8 mouse cellular contexts compared by ENCODE assay signal in genomic region chr4:98243502-98243901, GRCm38 (mm10).
A peak's percentile ranks its signal among the peaks of the same experiment; 100 is the strongest.
DNase-seq lines count a peak whose midpoint lies in the region; ATAC-seq lines count a peak whose summit lies in the region.

No protein-coding gene starts in this region.

- WGBS in forebrain, embryonic 16.5 days: 1% methylated on average over 6 of the region's 6 CpGs
- 2% methylated on average over 6 of the region's 6 CpGs for WGBS in midbrain, embryonic 13.5 days

- no peaks in the 10 kb centered on the region for H3K27me3 ChIP-seq in forebrain, embryonic 16.5 days (replicated peaks; ENCODE audit: control insufficient read depth, insufficient read depth, low read length)
- H3K27me3 ChIP-seq in midbrain, embryonic 13.5 days: no peaks in the 10 kb centered on the region
- no peaks in the 10 kb centered on the region for H3K27me3 ChIP-seq in splenic B cell, adult 2 months (ENCODE audit: control insufficient read depth, insufficient read depth, low read length, poor library complexity, severe bottlenecking)

- H3K4me2 ChIP-seq in forebrain, embryonic 16.5 days (ENCODE audit: low read length): peak overlapping the region; percentile 19
- H3K4me2 ChIP-seq in midbrain, embryonic 13.5 days (replicated peaks): peak overlapping the region; percentile 53

- peak; percentile 46 for DNase-seq in MEL-GATA-1-ER (ENCODE audit: extremely low read depth, low read depth)
- DNase-seq in cerebellum, adult 18-20 months: peak; percentile 26 to 39
- DNase-seq in left cerebral cortex, postnatal 25 days (ENCODE audit: low spot score in 2 of 2): peak; percentile 55 to 71
- peak; percentile 75 for DNase-seq in splenic B cell, adult 2 months (ENCODE audit: low read depth, low spot score)
- DNase-seq in ovary, postnatal 10 days (ENCODE audit: low spot score): no peak

- peak; percentile 87 for ATAC-seq in forebrain, embryonic 16.5 days
- peak; percentile 87 for ATAC-seq in inflammation-experienced regulatory T-cells, adult 6 months
- peak; percentile 94 for ATAC-seq in midbrain, embryonic 13.5 days

- no peaks in the 10 kb centered on the region for H3K36me3 ChIP-seq in forebrain, embryonic 16.5 days (ENCODE audit: control insufficient read depth, insufficient read depth)
- H3K36me3 ChIP-seq in midbrain, embryonic 13.5 days: no peaks in the 10 kb centered on the region
- H3K36me3 ChIP-seq in splenic B cell, adult 2 months (ENCODE audit: control insufficient read depth, insufficient read depth, low read length, poor library complexity, severe bottlenecking): no peaks in the 10 kb centered on the region

- no peaks in the 10 kb centered on the region for H3K9me3 ChIP-seq in forebrain, embryonic 16.5 days (ENCODE audit: control insufficient read depth, low read length)
- no peaks in the 10 kb centered on the region for H3K9me3 ChIP-seq in midbrain, embryonic 13.5 days

- intact Hi-C loops in left cerebral cortex, postnatal 25 days (cut with DNase I): loop anchor here (10.0 kb wide), 2 partner anchors 379 to 489 kb away; no protein-coding TSS in a partner anchor

- H3K4me3 ChIP-seq in forebrain, embryonic 16.5 days (replicated peaks; ENCODE audit: low read length): no peak overlapping the region
- H3K4me3 ChIP-seq in midbrain, embryonic 13.5 days (replicated peaks): peak overlapping the region; percentile 30; the same call in 1 of the 2 replicates

- no peak overlapping the region for H3K27ac ChIP-seq in forebrain, embryonic 16.5 days (ENCODE audit: low read length)
- H3K27ac ChIP-seq in midbrain, embryonic 13.5 days: no peak overlapping the region

- H3K9ac ChIP-seq in forebrain, embryonic 16.5 days (replicated peaks; ENCODE audit: low read depth, low read length): no peak overlapping the region
- H3K9ac ChIP-seq in midbrain, embryonic 13.5 days (replicated peaks): no peak overlapping the region

- H3K4me1 ChIP-seq in forebrain, embryonic 16.5 days (replicated peaks; ENCODE audit: control insufficient read depth, insufficient read depth, low read length): peaks cover 7% of the 10 kb centered on the region
- peaks cover 11% of the 10 kb centered on the region for H3K4me1 ChIP-seq in midbrain, embryonic 13.5 days (replicated peaks)
